Comparison of ENCODE assay signal across 23 mouse cellular contexts in genomic region chrX:159912061-159912460, GRCm38 (mm10).
A peak's percentile ranks its signal among the peaks of the same experiment; 100 is the strongest.
DNase-seq lines count a peak whose midpoint lies in the region; ATAC-seq lines count a peak whose summit lies in the region.
"Had no signal": no experiment of that assay in that cellular context is flagged by ENCODE, and none has a peak within 500 bp of the region (broad histone marks: within the 10 kb centered on the region; RNA-seq: fewer than 3 reads in every experiment).

No protein-coding gene starts in this region.

- peak; percentile 71 for ATAC-seq in granulocyte monocyte progenitor cell, adult 5-6 weeks (replicated peaks; ENCODE audit: poor library complexity, severe bottlenecking)
- ATAC-seq: CD4-positive, CD25-positive, alpha-beta regulatory T cell, adult 4 months; forebrain, postnatal 0 days; hindbrain, postnatal 0 days; intestine, embryonic 15.5 days had no signal

- peak; percentile 8 for DNase-seq in adrenal gland, postnatal 10 days
- DNase-seq in adrenal gland, postnatal 4 days (ENCODE audit: low spot score in 2 of 2), result no peak
- peak; percentile 18 for DNase-seq in adipocyte (ENCODE audit: low spot score)
- DNase-seq in urinary bladder, postnatal 14 days (ENCODE audit: low spot score), result no peak
- no peak for DNase-seq in layer of hippocampus, postnatal 14 days (ENCODE audit: low spot score in 2 of 2)
- no peak for DNase-seq in frontal cortex, postnatal 10 days (ENCODE audit: low spot score in 2 of 2)
- DNase-seq: adrenal gland, postnatal 14 days; cerebellum, adult 2 months; cerebellum, postnatal 25 days; forebrain, postnatal 0 days; gastrocnemius, postnatal 10 days; heart, postnatal 36 days; kidney, adult 9 months; kidney, postnatal 10 days; liver; lung, adult 2 months; lung, postnatal 10 days; thymus, adult 2 months; thymus, postnatal 36 days had no signal

Comparison
In these comparisons a context has a peak if more than half of its experiments do, and no peak if none do; other contexts are left out.
1. DNase-seq: peak in adrenal gland, postnatal 10 days (single experiment) and adipocyte (single experiment); none in adrenal gland, postnatal 4 days (0 of 2), urinary bladder, postnatal 14 days (single experiment), layer of hippocampus, postnatal 14 days (0 of 2) and frontal cortex, postnatal 10 days (0 of 2).